Mouse (Mus musculus) lung, postnatal 0 days (tissue): ENCODE results near the gene Hmgcs1.

Experiments
- CTCF ChIP-seq: IDR thresholded peaks from 2 replicates; pipeline ENCODE4 v1.5.1; 2016; ENCODE audit warnings: antibody characterized with exemption, mild to moderate bottlenecking
- EP300 ChIP-seq: IDR thresholded peaks from 2 replicates; pipeline ENCODE4 v1.6.1; 2016; ENCODE audit warnings: antibody characterized with exemption, mild to moderate bottlenecking, control low read depth

GRCm38 (mm10) chr13:119727608-119728387, 37.6 kb downstream of the Hmgcs1 start:
- TF ChIP-seq EP300 (no peak), CTCF (no peak)
